Mouse (Mus musculus): Measurements from ENCODE around the gene Sall2. TPM values are rescaled to one million over a fixed set of nuclear protein-coding genes. Genes with fewer than 3 reads are reported as not detected.
A peak's percentile ranks its signal among the peaks of the same experiment; 100 is the strongest.
"Not testable (repeated sequence)": the region's sequence is repeated elsewhere in the genome, so short reads cannot be mapped to it uniquely, and the experiment has no call there.

The Sall2 gene
- polyA plus RNA-seq, 1 experiment from 2014 or later = 44.5 TPM

DNA sequence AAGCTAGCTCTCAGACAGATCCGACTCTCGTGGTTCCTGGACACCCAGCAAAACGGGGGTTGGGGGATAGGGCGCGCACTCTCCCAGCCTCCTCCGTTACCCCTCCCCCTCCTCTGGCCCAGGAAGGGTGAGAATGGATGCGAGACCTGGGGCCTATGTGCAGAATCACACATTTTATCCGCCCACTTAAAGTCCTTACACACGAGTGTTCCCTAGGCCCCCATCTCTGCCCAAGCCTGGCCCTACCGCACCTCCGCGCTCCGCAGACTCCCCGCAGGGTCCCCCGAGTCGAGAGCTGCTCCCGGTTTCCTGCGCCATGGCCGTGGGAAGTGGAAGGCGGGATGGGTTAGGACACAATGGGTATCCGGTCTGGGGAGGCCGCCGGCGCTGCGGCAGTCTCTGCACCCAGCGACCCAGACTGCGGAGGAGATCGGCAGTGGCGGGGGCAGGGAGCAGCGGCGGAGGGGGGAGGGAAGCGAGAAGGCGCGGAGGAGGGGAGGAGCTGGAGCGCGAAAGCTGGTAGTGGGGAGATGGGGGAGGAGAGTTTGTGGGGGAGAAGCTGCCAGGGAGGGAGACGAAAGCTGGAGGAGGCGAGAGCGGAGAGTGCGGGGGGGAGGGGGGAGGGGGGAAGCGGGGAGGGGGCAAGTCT is 12.6 kb downstream of the Sall2 start:
- H3K4me2 ChIP-seq = peak overlapping the region; percentile 74
- under 1% methylated on average over 30 of the region's 41 CpGs for WGBS
- H3K9me3 ChIP-seq = no peaks in the 10 kb centered on the region
- H3K27me3 ChIP-seq = no peaks in the 10 kb centered on the region
- peak overlapping the region; percentile 97 for H3K27ac ChIP-seq (replicated peaks)
- peaks cover 54% of the 10 kb centered on the region for H3K4me1 ChIP-seq (replicated peaks)
- H3K4me3 ChIP-seq = peak overlapping the region; percentile 78
- ATAC-seq (ENCODE audit: low read depth) = peak; percentile 90
- peaks cover 41% of the 10 kb centered on the region for H3K36me3 ChIP-seq
- H3K9ac ChIP-seq = peak overlapping the region; percentile 97

DNA sequence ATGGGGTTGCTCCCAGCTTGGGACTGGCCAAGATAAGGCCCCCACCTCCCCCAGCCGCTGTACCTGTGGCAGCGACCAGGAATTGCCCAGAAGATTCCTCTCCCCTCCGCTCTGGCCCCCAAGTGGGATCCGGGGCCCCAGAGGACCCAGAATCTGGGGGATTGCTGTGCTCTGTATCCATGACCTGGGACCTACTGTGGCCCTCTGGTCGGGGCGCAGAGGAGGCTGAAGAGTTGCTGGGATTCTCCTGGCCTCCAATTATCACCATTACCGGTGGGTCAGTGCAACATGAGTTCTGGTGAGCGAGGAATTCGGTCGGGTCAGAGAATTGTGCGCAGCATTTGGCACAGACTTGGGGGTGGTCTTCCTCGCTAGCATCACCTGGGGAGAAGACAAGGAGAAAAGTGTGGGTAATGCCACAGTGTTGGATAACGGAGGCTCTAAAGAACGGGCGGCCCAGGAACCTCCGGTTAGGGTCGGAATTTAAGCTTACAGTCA is 13.2 kb downstream of the Sall2 start:
- Histone ChIP-seq H3K27me3 (no peaks in the 10 kb centered on the region), H3K36me3 (peaks cover 46% of the 10 kb centered on the region), H3K9ac (peak overlapping the region; percentile 97), H3K4me3 (peak overlapping the region; percentile 78), H3K27ac (replicated peaks) (peak overlapping the region; percentile 97), H3K4me1 (replicated peaks) (peaks cover 60% of the 10 kb centered on the region), H3K9me3 (no peaks in the 10 kb centered on the region), H3K4me2 (peak overlapping the region; percentile 74)
- 5% methylated on average over 17 of the region's 17 CpGs for WGBS
- ATAC-seq (ENCODE audit: low read depth) = peak; percentile 19

DNA sequence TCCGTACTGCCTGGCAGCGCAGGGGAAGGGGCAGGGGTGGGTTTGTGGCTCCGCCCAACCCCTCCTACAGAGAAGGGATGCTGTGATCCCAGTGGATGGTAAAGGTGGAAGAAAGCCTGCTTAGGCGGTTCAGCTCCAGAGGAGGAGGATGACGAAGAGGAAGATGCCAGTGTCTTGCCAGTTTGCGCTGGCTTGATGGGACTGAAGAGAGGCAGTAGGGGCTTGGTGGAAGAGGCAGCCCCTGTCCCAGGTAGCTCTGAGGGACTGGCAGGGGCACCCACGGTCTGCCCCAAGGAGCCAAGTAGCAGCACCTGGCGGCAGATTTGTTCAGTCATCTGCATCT is 13.8 kb downstream of the Sall2 start:
- no peak for ATAC-seq (ENCODE audit: low read depth)
- H3K27ac ChIP-seq (replicated peaks) = peak overlapping the region; percentile 97
- peaks cover 50% of the 10 kb centered on the region for H3K36me3 ChIP-seq
- no peaks in the 10 kb centered on the region for H3K9me3 ChIP-seq
- H3K4me3 ChIP-seq = peak overlapping the region; percentile 78
- 40% methylated on average over 8 of the region's 8 CpGs for WGBS
- no peaks in the 10 kb centered on the region for H3K27me3 ChIP-seq
- peaks cover 60% of the 10 kb centered on the region for H3K4me1 ChIP-seq (replicated peaks)
- peak overlapping the region; percentile 97 for H3K9ac ChIP-seq
- H3K4me2 ChIP-seq = peak overlapping the region; percentile 74

DNA sequence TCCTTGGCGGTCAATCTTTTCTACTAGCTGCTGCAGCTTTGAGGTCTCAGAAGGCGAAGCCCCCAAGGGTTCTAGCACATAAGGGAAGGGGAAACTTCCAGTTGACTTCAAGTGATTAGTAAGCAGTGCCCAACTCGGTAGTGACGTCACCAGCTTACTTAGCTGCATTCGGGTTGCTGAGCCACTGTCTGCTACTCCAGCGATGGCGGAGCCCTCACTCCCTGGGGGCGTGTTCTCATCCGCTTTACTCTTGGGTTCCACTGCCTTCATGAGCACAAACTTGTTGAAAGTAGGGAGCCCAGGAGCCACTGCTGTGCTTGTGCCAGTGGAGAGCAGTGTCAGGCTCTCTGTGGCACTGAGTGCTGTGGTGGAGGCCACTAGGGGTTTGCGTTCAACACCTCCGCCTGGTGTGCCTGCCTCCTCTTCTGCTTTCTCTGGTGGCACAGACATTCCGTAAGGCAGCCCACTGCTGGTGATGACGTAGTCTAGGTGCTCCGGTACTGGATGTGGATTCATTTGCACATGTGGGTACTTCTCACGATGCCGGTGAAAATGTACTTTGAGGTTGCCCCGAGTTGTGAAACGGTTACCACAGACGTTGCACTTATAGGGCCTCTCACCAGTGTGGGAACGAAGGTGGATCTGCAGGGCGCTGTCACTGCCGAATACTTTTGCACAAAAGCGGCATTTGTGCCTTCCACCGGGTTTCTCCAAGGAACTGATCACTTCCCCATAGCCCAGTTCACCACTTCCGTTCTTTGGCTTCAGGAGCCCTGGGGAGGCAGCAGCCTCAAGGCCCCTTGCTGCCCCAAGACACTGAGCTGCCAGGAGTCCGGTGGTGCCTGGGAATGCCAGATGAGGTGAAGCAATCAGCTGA is 14.4 kb downstream of the Sall2 start:
- no peak for ATAC-seq (ENCODE audit: low read depth)
- Histone ChIP-seq H3K9ac (peak overlapping the region; percentile 97), H3K9me3 (no peaks in the 10 kb centered on the region), H3K27ac (replicated peaks) (peak overlapping the region; percentile 97), H3K27me3 (no peaks in the 10 kb centered on the region), H3K4me2 (peak overlapping the region; percentile 74), H3K4me3 (peak overlapping the region; percentile 78), H3K4me1 (replicated peaks) (peaks cover 60% of the 10 kb centered on the region), H3K36me3 (peaks cover 56% of the 10 kb centered on the region)
- 88% methylated on average over 26 of the region's 26 CpGs for WGBS

DNA sequence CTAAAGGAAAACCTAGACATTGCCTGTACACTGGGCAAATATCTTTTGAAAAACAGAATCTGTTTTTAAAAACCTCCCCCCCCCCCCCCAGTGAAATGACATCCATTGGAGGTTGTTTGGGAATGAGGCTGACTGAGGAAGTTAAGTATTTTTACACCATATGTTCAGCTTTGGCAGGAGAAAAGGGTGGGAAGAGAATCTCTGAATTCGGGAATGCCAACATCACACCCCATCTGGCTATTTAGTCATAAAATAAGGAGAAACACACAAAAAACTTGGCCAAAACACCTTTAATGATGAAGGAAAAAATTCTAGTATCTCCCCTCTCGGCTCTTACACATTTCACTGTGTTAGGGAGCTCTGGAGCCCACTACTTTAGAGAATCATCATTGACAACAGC is 17.7 kb downstream of the Sall2 start:
- no peaks in the 10 kb centered on the region for H3K27me3 ChIP-seq
- H3K27ac ChIP-seq (replicated peaks) = no peak overlapping the region
- peak overlapping the region; percentile 13 for H3K4me3 ChIP-seq
- no peak for ATAC-seq (ENCODE audit: low read depth)
- H3K9me3 ChIP-seq = no peaks in the 10 kb centered on the region
- H3K9ac ChIP-seq = no peak overlapping the region
- 94% methylated on average over 2 of the region's 2 CpGs for WGBS
- H3K4me1 ChIP-seq (replicated peaks) = peaks cover 52% of the 10 kb centered on the region
- H3K36me3 ChIP-seq = peaks cover 65% of the 10 kb centered on the region
- peak overlapping the region; percentile 74 for H3K4me2 ChIP-seq

DNA sequence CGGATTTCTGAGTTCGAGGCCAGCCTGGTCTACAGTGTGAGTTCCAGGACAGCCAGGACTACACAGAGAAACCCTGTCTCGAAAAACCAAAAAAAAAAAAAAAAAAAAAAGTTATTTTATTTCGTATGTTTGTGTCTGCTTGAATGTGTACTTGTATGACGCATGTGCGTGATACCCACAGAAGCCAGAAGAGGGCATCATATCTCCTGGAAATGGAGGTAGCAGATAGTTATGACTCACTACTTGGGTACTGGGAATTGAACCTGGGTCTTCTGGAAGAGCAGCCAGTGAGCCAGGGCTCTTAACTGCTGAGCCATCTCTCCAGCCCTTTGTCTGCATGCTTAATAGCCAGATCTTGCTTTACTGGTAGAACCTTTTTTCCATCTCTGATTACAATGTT is 18.2 kb downstream of the Sall2 start:
- peaks cover 55% of the 10 kb centered on the region for H3K4me1 ChIP-seq (replicated peaks)

DNA sequence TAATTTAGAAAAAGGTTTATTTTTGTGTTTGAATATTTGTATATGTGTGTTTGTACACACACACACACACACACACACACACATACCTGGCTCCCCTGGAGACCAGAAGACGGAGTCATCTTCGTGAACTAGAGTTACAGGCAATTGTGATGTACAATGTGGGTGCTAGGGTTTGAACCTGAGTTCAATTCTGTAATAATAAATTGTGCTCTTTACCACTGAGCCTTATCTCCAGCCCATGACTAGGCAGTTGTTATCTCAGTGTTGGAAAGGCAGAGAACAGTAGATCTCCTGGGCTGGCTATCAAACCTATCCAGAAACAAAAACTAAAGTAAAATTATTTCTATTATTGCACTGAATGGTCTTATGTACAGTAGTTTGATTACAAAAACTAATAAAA is 22.5 kb downstream of the Sall2 start:
- H3K4me2 ChIP-seq = no peak overlapping the region
- H3K9me3 ChIP-seq = no peaks in the 10 kb centered on the region
- no peak overlapping the region for H3K9ac ChIP-seq
- H3K27me3 ChIP-seq = no peaks in the 10 kb centered on the region
- ATAC-seq (ENCODE audit: low read depth) = no peak
- peaks cover 26% of the 10 kb centered on the region for H3K4me1 ChIP-seq (replicated peaks)
- 89% methylated on average over 2 of the region's 2 CpGs for WGBS
- H3K36me3 ChIP-seq = peaks cover 29% of the 10 kb centered on the region
- no peak overlapping the region for H3K27ac ChIP-seq (replicated peaks)
- H3K4me3 ChIP-seq = no peak overlapping the region

More for the DNA sequence above, 18.2 kb downstream of the Sall2 start:
- WGBS = 87% methylated on average over 6 of the region's 6 CpGs
- Histone ChIP-seq H3K36me3 (peaks cover 65% of the 10 kb centered on the region), H3K4me2 (0 out of 2 replicates have a peak overlapping the region, but pooled peaks have one; percentile 74)
- not testable (repeated sequence) for H3K4me3 ChIP-seq; H3K27ac ChIP-seq (replicated peaks); H3K27me3 ChIP-seq; ATAC-seq (ENCODE audit: low read depth); H3K9me3 ChIP-seq; H3K9ac ChIP-seq

DNA sequence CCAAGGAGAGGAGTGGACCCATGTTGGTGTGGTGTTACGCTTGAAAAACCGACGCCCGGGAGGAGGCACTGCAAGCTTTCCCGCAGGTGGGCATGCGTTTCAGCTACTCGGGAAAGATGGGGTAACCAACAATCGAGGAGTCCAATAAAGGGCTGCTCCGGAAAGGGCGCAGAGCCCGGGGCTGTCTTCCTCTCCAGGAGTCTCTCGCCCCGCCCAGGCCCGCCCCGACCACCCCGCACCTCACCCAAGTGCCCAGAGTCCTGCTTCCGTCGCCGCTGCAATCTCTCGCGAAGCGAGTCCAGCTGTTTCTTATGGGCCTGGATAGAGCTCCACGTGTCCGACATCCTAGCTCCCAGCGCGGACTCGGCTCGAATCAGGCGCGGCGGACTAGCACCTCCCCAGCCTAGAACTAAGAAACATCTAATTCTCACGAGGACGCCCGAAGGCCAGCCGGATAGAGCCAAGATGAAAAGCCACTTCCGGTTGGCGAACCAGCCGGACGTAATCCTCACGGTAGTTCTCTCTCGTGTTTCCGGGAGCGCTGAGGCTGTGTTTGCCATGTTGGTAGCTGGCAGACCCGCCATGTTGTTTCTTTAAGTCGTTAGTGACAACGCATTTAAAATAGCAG is 23.8 kb downstream of the Sall2 start, which contains the start of gene Mettl3:
Mettl3 (minus strand) TSS at position 485 of the 628 bp plus-strand sequence.
- H3K4me2 ChIP-seq = peak within 1 kb of the TSS; percentile 78
- H3K27me3 ChIP-seq = no peaks in the 10 kb centered on the region
- peaks cover 26% of the 10 kb centered on the region for H3K36me3 ChIP-seq
- H3K4me3 ChIP-seq = peak within 1 kb of the TSS; percentile 69
- H3K27ac ChIP-seq (replicated peaks) = peak within 1 kb of the TSS; percentile 93
- peak within 1 kb of the TSS; percentile 79 for H3K9ac ChIP-seq
- H3K9me3 ChIP-seq = no peaks in the 10 kb centered on the region
- under 1% methylated on average over 46 of the region's 46 CpGs for WGBS
- ATAC-seq (ENCODE audit: low read depth) = peak; percentile 94
- H3K4me1 ChIP-seq (replicated peaks) = peaks cover 18% of the 10 kb centered on the region

DNA sequence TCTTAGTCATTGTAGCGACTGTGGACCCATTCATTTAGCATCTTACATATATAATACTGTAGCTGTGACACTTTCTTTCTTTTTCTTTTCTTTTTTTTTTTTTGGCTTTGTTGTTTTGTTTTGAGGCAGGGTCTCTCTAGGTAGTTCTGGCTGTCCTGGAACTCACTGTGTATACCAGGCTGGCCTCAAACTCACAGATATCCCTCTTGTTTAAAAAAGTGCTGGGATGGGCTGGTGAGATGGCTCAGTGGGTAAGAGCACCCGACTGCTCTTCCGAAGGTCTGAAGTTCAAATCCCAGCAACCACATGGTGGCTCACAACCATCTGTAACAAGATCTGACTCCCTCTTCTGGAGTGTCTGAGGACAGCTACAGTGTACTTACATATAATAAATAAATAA is 25.0 kb downstream of the Sall2 start:
- not testable (repeated sequence) for H3K4me3 ChIP-seq; H3K27ac ChIP-seq (replicated peaks); H3K27me3 ChIP-seq; ATAC-seq (ENCODE audit: low read depth); H3K9me3 ChIP-seq; H3K9ac ChIP-seq
- WGBS = 87% methylated on average over 3 of the region's 3 CpGs
- Histone ChIP-seq H3K4me1 (replicated peaks) (peaks cover 18% of the 10 kb centered on the region), H3K4me2 (peak overlapping the region; percentile 78), H3K36me3 (peaks cover 25% of the 10 kb centered on the region)

DNA sequence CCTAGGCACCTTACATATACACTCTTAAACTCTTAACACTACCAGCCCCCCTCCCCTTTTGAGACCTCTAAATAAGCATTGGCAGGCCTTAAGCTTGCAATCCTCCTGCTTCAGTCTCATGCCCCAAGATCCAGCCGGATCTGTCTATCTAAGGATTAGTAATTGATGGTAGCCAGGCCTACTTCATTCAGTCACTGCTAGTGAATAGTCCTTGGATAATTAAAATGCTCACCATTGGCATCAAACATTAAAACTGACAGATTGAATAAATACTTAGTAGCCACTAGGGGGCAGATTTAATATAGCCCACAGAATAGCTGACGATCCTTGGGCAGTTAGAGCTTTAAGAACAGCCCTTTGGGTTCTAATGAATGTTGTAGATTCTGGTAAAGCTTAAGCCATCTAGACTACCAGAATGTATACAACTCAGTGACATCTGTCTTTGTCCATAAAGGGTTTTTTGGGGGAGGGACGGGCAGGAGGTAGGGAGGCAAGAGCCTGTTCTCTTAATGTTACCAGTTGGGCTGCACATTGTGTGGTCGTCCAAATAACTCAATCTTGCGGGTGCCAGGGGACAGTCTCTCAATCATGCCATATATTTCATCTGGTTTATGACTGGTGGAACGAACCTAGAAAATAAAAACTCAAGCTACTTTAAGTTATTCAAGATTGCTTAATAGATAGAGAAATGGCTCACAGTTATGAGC is 32.9 kb downstream of the Sall2 start:
- WGBS = 64% methylated on average over 6 of the region's 6 CpGs

DNA sequence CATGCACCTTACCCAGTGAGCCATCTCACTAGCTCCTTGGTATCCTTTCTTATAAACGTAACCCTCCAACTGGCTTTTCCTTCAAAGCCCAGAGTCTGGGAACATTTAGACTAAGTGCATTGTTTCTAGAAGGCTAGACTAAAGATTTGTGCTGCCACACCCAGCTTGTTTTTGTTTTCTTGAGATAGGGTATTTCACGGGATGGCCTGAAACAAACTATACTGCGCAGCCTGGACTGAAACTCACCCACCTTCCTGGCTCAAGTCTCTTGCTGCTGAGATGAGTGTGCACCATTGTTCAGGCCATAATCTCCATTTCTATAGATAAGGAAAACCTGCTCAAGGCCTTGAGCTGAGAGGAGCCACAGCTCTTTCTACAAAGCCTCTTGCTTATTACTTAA is 44.4 kb downstream of the Sall2 start:
- Histone ChIP-seq H3K27me3 (no peaks in the 10 kb centered on the region), H3K9me3 (no peaks in the 10 kb centered on the region), H3K9ac (no peak overlapping the region), H3K36me3 (peaks cover 38% of the 10 kb centered on the region), H3K4me2 (no peak overlapping the region), H3K4me3 (no peak overlapping the region), H3K27ac (replicated peaks) (no peak overlapping the region), H3K4me1 (replicated peaks) (peaks cover 10% of the 10 kb centered on the region)
- ATAC-seq (ENCODE audit: low read depth) = no peak
- 96% methylated on average over 3 of the region's 3 CpGs for WGBS

More for the DNA sequence above, 32.9 kb downstream of the Sall2 start:
- peak; percentile 58 for ATAC-seq (ENCODE audit: low read depth)
- H3K9ac ChIP-seq = no peak overlapping the region
- peaks cover 91% of the 10 kb centered on the region for H3K36me3 ChIP-seq
- H3K4me2 ChIP-seq = no peak overlapping the region
- H3K27ac ChIP-seq (replicated peaks) = no peak overlapping the region
- H3K4me1 ChIP-seq (replicated peaks) = no peaks in the 10 kb centered on the region
- no peaks in the 10 kb centered on the region for H3K27me3 ChIP-seq
- H3K9me3 ChIP-seq = no peaks in the 10 kb centered on the region
- no peak overlapping the region for H3K4me3 ChIP-seq

All from neural tube, embryonic 13.5 days (tissue).